Mouse (Mus musculus): ENCODE measurements at regions not wholly inside any gene's neighbourhood (a gene's known extent, or its start where the extent isn't known, plus 50 kb on each side); places are given as distances from the start of the nearest gene placed in this dataset.

DNA sequence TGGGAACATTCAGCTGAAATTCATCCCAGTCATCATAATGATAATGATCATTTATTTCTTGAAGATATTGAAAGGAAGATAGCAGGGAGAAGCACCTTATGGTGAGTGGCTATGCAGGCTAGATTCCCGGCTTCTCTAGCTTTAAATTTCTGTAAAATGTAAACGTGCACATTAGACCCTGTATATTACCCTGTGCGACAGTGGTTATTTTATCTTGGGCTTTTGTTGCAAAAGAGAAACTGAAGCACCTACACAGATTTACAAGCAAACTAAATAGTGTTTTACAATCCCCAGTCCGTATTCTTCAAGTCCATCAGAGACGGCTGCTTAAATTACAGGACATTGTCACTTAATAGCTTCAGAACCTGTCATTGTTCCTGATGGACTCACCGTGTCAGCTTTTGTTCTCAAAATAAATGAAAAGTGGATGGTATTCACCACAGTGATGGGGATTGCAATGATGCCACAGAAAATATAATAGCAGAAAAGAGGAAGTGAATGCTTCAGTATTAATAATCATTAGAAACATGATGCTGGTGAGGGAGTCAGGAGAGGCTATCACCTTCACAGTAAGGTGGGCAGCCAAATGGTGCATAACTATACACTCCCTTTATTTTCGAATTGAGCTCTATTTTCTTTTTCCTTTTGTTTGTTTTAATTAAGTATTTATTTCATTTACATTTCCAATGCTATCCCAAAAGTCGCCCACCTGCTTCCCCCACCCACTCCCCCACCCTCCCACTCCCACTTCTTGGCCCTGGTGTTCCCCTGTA lies 141.0 kb downstream of the AI429214 start:
- no peak for TF ChIP-seq CTCF (IDR thresholded peaks at IDR 0.05; ENCODE audit: extremely low read depth, insufficient read depth, low read length)
- no peak for TF ChIP-seq POLR2A (IDR thresholded peaks at IDR 0.05; ENCODE audit: extremely low read depth, insufficient read depth, low read length)

All from cortical plate, adult 2 months (tissue).